Mouse (Mus musculus): ENCODE measurements around the gene Yeats2. TPM values are rescaled to one million over a fixed set of nuclear protein-coding genes. Genes with fewer than 3 reads are reported as not detected.
A peak's percentile ranks its signal among the peaks of the same experiment; 100 is the strongest.

Yeats2 gene
- total RNA-seq, 1 experiment from 2014 or later: 21.1 TPM

- ATAC-seq (ENCODE audit: extremely low read depth, insufficient number of reproducible peaks, low FRiP score, poor library complexity, severe bottlenecking): no peak
Measured at GRCm38 (mm10) chr16:20179406-20180175, 38.7 kb downstream of the Yeats2 start.

DNA sequence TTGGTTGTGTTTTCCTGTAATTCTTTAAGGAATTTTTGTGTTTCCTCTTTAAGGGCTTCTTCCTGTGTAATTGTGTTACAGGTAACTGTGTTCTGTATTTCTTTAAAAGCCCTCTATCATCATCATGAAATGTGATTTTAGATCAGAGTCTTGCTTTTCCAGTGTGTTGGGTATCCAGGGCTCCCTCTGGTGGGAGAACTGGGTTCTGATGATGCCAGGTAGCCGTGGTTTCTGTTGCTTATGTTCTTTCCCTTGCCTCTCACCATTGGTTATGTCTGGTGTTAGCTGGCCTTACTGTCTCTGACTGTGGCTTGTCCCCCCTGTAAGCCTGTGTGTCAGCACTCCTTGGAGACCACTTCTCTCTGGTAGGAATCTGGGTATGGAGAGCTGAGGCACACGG lies 44.5 kb downstream of the Yeats2 start:
- ATAC-seq (ENCODE audit: extremely low read depth, insufficient number of reproducible peaks, low FRiP score, poor library complexity, severe bottlenecking): no peak

- no peak for ATAC-seq (ENCODE audit: extremely low read depth, insufficient number of reproducible peaks, low FRiP score, poor library complexity, severe bottlenecking)
Measured at GRCm38 (mm10) chr16:20191161-20191882, 50.5 kb downstream of the Yeats2 start.

- ATAC-seq (ENCODE audit: extremely low read depth, insufficient number of reproducible peaks, low FRiP score, poor library complexity, severe bottlenecking): no peak
Measured at GRCm38 (mm10) chr16:20192043-20192442, 51.2 kb downstream of the Yeats2 start.

DNA sequence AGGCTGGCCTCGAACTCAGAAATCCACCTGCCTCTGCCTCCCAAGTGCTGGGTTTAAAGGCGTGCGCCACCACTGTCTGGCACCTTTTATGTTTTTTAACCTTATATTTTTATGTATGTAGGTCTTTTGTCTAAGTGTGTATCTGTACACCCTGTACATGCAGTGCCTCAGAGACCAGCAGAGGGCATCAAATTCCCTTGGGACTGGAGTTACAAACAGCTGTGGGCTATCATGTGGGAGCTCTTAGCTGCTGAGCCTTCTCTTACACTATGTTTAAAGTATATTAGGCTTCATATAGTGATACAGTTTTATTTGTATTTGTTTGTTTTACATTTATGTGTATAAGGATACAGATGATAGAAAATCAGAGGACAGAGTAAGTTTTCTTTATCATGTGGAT lies 54.7 kb downstream of the Yeats2 start:
- ATAC-seq (ENCODE audit: extremely low read depth, insufficient number of reproducible peaks, low FRiP score, poor library complexity, severe bottlenecking): no peak

- no peak for ATAC-seq (ENCODE audit: extremely low read depth, insufficient number of reproducible peaks, low FRiP score, poor library complexity, severe bottlenecking)
Measured at GRCm38 (mm10) chr16:20196962-20197361, 56.1 kb downstream of the Yeats2 start.

DNA sequence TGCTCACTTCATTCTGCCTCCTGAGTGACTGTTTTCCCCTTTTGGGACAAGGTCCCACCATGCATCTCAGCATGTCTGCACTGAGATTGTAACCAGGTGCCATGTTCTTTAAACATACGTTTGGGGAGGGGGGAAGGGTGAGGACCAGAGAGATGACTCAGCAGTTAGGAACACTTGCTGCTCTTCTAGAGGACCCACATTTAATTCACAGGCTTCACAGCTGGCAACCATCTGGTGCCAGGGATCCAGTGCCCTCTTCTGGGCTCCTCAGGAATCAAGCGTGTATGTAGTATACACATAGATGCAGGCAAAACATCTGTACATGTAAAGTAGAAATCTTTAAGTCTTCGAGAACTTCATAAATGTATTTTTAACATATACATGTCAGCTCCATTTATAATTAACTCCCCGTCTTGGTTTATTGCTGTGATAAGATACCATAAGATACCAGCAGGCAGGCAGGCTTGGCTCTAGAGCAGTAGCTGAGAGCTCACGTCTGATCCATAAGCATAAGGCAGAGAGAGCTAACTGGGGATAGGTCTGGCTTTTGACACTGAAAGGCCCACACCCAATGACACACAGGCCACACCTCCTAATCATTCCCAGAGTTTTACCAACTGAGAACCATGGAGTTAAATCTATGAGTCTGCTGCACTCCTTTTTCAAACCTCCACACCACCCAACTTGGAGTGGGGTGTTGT lies 58.8 kb downstream of the Yeats2 start:
- no peak for ATAC-seq (ENCODE audit: extremely low read depth, insufficient number of reproducible peaks, low FRiP score, poor library complexity, severe bottlenecking)

DNA sequence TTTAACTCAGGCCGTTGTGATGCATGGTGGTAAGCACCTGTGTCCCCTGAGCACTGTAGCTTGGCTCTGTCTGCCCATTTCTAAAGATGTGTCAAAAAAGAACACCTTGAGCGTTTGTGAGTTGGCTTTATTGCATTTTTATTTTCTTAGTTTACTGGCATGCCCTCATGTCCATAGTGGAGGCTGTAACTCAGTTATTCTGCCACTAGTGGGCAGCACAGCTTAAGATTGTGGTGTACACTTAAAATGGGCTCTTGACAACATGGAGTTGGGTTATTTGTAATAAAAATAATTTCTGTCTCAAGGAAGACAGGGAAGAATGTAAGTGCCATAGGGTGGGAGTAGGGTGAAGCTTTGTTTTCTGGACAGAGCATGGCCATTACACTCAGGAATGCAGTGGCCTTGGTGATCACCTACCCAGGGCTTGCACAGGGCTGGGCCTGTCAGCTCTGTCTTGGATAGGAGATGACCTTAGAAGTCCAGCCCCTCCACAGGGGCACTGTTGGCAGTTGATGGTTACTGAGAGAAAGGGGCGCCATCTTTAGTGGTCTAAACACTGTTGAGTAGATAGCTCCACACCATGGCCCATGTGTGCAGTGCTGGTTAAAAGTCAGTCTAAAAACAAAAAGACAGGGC lies 72.8 kb downstream of the Yeats2 start:
- peak; percentile 39; the same call in 1 of the 2 replicates for ATAC-seq (ENCODE audit: extremely low read depth, insufficient number of reproducible peaks, low FRiP score, poor library complexity, severe bottlenecking)

DNA sequence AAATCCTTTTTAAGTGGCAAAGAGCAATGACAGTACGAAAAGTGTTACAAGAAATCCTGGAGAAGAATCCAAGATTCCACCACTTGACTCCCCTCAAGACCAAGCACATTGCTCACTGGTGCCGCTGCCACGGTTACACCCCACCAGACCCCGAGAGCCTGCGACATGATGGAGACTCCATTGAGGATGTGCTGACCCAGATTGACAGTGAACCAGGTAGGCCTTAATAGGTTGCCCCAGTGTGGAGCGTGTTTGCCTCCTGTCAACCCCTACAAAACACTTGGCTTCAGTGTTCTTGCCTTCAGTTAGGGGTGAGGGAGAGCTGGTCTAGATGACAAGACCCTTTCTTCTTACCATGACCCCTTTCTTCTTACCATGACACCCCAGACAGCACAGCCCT lies 81.9 kb downstream of the Yeats2 start:
- no peak for ATAC-seq (ENCODE audit: extremely low read depth, insufficient number of reproducible peaks, low FRiP score, poor library complexity, severe bottlenecking)

GRCm38 (mm10) chr16:20226676-20227075 lies 85.8 kb downstream of the Yeats2 start:
- ATAC-seq (ENCODE audit: extremely low read depth, insufficient number of reproducible peaks, low FRiP score, poor library complexity, severe bottlenecking): no peak

DNA sequence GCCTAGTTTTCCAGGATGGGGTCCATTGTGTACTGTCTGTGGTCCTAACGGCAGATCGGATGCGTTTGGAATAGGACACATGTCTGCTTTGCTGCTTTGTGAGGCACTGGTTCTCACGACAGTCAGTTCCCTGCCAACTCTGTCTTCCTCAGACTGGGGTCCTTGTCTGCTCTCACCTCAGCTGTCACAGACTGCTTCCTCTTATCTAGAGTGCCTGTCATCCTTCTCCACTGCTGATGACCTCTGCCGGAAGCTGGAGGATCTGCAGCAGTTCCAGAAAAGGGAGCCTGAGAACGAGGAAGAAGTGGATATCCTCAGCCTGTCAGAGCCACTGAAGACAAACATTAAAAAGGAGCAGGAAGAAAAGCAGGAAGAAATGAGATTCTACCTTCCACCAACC lies 86.6 kb downstream of the Yeats2 start:
- ATAC-seq (ENCODE audit: extremely low read depth, insufficient number of reproducible peaks, low FRiP score, poor library complexity, severe bottlenecking): no peak

DNA sequence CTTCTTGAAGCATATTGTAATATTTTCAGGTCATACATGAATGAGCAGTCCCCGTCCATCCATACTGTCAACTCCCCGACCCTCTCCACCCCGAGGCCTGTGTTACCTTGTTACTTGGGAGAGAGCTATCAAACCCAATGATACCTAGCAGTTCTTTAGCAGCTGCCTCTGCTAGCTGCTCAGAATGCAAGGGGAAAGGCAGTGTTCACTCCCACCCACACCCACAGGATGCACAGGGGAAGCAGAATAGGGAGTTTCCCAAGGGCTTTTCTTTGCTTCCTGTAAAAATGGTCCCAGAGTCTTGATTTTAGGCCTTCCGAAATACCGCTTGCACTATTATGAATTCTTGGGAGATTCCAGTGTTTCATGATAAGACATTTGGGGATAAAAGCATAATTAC lies 87.3 kb downstream of the Yeats2 start:
- no peak for ATAC-seq (ENCODE audit: extremely low read depth, insufficient number of reproducible peaks, low FRiP score, poor library complexity, severe bottlenecking)

GRCm38 (mm10) chr16:20234406-20234805 lies 93.5 kb downstream of the Yeats2 start:
- no peak for ATAC-seq (ENCODE audit: extremely low read depth, insufficient number of reproducible peaks, low FRiP score, poor library complexity, severe bottlenecking)

GRCm38 (mm10) chr16:20237426-20237825 lies 96.6 kb downstream of the Yeats2 start:
- no peak for ATAC-seq (ENCODE audit: extremely low read depth, insufficient number of reproducible peaks, low FRiP score, poor library complexity, severe bottlenecking)

DNA sequence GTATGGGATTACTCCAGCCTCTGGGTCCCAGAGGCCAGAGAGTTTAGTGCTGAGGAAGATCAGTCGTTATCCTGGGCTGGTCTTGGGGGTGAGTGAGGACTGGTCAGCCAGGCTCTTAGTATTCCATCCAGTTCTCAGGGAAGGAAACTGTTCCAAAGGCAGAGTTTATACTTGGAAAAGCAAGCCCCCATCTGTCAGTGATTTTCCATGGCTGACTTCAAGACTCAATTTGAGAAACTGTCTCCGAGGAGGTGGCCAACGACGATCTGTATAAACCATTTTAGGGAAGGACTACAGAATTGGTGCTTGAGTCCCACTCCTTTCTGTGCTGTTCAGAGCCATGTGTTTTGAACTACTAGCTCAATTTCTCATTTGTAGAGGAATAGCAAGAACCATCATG lies 97.8 kb downstream of the Yeats2 start:
- ATAC-seq (ENCODE audit: extremely low read depth, insufficient number of reproducible peaks, low FRiP score, poor library complexity, severe bottlenecking): no peak

DNA sequence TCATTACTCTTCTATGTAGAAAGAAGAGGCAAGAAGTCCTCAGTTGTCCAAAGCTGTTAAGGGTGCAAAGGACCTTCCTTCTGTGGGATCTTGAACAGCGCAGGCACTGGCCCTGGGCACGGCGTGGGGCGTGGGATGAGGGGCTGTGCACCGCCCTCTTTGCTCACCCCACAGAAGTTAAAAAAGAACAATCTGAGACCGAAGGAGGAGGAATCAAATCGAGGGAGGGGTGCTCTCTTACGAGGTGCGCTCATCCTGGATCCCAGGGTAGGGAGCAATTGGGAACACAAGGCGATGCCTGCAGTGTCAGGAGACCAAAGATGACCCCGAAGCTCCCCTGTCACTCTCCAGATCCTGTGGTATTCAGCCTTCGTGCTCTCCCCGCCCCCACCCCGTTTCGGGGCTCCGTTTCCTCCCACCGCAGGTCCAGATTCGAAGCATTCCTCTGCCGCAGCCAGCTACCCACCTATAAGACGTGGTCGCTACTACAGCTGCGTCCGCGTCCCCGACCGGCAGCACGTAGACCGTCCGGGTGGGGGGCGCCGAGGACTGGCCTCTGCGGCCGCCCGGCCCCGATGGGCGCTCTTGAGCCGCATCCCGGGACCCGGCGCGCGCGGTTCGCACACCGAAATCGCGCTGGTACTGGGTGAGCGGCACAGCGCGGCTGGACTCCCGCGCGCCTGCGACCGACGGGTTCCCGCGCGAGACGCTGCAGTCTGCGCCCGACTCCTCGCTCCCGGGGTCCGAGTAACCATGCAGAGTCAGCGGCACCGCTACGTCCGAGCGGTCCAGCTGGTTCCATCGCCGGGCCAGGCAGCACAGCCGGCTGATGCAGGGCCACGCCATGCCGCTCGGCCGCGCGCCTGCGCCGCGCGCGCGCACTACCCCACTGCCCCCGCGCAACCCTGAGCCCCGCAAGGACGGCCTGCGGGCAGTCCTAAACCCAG lies 99.9 kb downstream of the Yeats2 start, which contains the start of gene Map6d1:
Map6d1 (minus strand) TSS at position 891 of the 947 bp plus-strand sequence.
- no peak for ATAC-seq (ENCODE audit: extremely low read depth, insufficient number of reproducible peaks, low FRiP score, poor library complexity, severe bottlenecking)

- no peak for ATAC-seq (ENCODE audit: extremely low read depth, insufficient number of reproducible peaks, low FRiP score, poor library complexity, severe bottlenecking)
Measured at GRCm38 (mm10) chr16:20247103-20247502, 106.2 kb downstream of the Yeats2 start.

- no peak for ATAC-seq (ENCODE audit: extremely low read depth, insufficient number of reproducible peaks, low FRiP score, poor library complexity, severe bottlenecking)
Measured at GRCm38 (mm10) chr16:20248442-20249174, 107.7 kb downstream of the Yeats2 start.

Measured in neutrophil, adult 5-6 weeks (primary cell).